Mouse (Mus musculus): ENCODE measurements around the gene Cdk2.
"Not testable (repeated sequence)": the region's sequence is repeated elsewhere in the genome, so short reads cannot be mapped to it uniquely, and the experiment has no call there.

The Cdk2 gene

DNA sequence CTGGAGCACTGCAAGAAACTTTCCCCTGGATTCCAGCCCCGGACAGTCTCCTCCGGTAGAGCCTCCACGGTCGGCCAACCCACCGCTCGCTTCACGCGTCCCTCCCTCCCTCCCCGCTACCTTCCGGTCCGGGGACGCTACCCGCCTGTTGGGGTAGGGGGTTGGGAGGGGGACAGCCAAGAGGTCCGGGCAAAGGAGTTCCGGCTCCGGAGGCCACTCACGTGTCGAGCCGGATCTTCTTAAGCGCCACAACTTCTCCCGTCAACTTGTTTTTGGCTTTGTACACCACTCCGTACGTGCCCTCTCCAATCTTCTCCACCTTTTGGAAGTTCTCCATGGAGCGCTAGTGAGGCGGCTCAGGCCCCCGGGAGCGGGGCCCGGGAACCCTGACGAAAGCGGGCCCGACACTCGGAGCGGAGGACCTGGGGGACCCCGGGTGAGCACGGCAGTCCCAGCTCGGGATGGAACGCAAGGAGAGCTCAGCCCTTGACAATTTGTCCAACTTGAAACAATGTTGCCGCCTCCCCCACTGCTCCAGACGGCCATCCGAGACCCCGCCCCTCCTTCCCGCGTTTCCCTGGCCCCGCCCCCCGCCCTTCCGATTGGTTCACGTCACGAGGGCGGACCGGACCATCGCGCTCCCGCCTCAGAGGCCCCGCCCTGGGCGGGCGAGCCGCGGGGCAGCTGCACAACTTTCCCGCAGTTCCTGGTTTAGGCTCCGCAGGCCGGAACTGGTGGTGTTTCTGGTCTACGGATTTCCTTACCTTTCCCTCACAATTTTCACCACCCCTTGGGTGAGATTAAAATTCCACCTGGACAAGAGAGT lies at the start of gene Cdk2:
Gene Cdk2 (minus strand): TSS at position 541 of the 826 bp plus-strand sequence.
- DNase-seq = peak; percentile 95

DNA sequence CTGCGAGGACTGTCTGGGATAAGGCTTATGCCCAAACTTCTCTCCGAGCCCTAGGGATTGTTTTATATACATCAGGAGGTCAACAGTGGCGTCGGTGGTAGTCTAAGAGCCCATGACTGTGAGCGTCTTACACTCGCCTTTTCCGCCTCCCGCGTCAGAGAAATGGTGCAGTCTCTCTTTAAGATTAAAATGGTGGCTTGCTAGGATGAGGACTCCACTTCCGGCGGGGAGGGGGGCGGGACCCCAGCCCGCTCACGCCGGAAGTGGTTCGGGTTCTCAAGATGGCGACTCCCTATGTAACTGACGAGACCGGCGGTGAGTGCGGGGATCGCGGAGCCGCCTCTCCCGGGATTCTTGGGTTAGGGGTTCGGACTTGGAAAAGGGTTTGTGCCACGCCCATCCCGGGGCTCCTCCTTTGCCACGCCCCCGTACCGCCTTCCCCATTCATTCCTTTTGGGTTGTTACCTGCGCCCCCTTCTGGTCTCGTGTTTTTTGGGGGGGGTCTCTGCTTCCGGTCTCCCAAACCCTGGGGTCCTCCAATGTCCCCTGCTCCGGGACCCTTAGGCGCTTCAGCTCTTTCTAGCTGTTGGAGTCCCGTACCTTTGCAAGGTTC lies 43.5 kb upstream of the Cdk2 start:
- peak; percentile 79 for DNase-seq

DNA sequence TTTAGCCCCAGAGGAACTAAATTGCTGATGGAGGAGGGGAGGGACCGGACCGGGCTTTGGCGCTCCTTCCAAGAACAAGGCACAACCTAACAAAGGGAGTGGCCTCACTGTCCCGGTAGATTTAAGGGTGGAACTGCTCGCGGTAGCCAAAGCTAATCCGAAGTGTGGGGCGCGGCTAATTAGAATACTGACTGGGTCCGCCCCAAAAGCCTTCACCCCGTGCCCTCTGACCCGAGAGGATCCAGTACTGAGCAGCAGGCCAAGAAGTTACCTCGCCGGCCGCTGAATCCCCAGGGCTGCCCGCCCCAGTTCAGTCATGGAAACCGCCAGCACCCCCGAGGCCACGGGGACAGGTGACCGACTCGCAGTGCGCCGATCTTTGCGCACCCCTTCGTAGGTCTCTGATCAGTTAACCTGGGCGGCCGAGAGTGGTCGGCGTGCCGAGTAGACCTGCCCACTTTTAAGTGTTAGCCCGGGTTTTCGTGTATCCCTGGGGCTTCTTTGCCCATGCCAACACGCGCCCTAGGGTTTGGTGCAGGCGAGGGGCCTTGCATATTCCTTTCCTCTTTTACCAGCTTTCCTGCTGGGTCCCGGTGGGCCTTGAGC lies 42.9 kb upstream of the Cdk2 start, which contains the start of gene Pym1:
Gene Pym1 (plus strand): TSS at position 244 of the 606 bp plus-strand sequence.
- DNase-seq = peak; percentile 89

DNA sequence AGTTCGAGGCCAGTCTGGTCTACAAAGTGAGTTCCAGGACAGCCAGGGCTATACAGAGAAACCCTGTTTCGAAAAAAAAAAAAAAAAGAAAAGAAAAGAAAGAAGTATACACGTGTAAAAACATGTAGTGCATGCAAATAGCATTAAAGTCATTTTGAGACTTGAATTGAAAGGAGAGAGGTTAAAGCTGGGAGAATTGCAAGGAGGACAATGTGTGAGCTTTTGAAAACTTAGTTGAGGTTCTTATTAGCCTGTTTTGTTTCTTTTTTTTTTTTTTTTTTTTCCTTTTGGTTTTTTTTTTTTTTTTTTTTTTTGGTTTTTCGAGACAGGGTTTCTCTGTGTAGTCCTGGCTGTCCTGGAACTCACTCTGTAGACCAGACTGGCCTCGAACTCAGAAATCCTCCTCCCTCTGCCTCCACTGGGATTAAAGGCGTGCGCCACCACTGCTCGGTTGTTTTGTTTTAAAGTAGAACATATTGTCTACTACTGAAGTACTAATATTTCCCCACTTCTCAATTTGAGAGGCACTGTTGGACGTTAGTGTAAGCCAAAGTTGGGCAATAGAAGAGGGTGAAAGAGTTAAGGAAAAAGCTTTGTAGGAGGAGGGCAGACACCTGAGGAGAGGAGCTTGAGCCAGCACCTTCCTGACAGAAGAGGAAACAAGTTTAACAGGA lies 42.3 kb upstream of the Cdk2 start:
- no peak for DNase-seq

DNA sequence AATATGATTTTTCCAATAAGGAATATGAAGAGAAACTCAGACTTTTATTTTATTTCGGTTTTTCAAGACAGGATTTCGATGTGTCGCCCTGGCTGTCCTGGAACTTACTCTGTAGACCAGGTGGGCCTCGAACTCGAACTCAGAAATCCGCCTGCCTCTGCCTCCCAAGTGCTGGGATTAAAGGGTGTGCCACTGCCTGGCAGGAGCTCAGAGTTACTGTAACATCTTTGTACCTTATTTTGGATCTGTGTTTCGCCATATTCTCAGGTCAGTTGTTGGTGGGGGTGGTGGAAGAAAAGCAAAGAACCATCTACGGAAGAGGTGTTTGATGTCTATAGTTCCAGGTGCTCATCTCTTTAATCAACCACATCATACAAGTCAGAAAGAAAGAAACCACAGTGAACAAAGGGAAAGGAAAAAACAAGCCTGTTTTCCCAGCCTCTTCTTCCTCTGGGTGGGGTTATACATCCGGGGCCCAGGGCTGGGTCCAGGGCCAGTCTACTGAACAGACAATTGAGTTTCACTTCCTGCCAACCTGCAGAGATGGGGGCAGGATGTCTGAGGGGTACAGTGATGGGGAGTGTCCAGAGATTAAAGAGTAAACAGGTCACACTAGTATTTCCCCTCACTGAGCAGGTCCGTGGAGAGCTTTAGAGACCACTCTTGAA lies 41.2 kb upstream of the Cdk2 start:
- peak; percentile 51 for DNase-seq

DNA sequence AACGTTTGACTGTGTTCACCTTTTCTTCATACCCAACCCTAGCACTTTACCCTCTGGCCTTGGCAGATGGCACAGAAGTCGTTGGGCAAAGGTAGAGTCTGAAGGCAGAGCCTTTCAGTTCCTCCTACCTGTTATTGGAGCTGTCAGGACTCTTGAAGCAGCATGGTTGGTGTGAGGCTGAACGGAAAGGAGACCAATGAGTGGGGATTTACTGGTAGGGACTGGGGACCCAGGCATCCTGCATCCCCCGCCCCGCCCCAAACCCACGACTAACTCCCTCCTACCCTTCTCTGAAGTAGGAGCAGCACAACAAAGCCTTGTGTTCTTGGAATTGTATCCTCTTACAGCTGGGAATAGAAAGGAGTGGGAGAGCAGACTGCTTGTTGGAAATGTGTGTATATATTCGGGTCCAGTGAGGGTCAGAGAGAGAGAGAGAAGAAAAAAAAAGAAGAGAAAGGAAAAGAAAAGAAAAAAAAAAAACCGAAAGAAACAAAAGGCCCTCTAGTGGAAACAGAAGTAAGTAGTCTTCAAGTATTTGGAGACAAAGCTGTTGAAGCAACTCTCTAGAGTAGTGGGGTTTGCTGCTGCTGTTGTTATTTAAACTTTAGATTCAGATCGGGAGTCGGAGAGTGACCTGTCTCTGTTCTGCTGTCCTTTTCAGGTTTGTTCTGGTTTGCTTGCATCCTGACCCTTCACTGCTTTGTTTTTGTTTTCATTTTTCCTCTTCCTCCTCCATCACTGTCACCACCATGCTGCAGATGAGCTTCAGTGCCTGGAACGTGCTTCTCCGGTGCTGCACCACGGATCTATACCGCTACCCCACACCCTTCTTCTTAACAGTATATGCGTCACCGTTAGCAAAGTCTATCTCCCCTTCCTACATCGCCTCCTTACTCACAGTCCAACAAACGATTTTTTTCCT lies 40.1 kb upstream of the Cdk2 start, which contains the start of gene Dgka:
Gene Dgka (minus strand): TSS at position 176 of the 922 bp plus-strand sequence.
- peak; percentile 53 for DNase-seq

DNA sequence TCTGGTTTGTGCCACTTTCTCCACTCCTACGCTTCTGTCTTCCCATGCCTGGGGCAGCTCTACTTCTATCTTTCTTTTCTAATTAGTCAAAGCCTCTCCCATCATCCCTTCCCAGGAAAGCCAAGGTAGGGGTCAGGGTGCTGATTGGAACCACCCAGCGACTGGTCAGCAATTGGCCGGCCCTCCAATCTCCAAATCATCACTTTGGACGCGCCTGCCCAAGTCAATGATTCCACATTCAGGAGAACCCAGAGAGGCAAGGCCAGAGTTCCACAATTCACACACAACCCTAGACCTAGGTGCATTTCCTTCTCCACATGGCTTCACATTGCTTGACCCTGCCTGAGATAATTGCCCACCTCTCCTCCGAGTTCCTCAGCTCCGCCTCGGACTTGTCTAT lies 39.4 kb upstream of the Cdk2 start:
- no peak for DNase-seq

DNA sequence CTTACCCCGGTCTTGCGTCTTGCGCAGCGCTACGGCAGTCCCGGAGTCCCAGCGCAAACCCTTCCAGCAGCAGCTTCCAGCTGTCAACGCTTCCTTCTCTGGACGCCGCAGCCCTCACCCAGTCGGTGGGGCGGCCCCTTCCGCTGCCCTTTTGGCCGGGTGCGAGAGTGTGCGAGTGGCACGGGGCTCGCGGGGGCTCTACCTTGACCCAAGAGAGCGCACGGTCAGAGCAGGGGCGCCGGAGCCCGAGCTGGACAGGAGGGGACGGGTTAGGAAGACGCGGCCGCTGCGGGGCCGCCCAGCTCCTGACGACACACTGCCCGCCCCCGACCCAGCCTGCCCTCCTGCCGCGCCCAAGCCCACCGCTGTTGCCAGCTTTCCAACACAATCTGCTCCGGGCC lies 39.0 kb upstream of the Cdk2 start:
- peak; percentile 78 for DNase-seq

DNA sequence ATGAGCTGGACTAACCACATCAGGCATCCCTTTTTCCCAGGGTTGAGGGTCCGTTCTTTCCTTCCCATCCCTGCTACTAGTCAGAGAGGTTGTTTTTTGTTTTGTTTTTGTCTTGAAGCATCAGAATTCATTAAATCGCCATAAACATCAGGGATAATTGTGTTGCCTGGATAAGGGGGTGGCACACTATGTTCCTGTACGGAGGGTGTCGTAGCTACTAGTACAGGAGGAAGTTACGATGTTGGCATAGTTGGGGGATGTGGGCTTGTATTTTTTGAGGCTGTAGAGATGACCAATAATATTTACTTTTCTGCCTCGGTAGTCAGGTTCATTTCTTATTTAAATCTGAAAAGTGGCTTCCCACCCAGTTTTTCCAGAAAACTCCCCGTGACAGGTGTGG lies 38.4 kb upstream of the Cdk2 start:
- DNase-seq = peak; percentile 9

DNA sequence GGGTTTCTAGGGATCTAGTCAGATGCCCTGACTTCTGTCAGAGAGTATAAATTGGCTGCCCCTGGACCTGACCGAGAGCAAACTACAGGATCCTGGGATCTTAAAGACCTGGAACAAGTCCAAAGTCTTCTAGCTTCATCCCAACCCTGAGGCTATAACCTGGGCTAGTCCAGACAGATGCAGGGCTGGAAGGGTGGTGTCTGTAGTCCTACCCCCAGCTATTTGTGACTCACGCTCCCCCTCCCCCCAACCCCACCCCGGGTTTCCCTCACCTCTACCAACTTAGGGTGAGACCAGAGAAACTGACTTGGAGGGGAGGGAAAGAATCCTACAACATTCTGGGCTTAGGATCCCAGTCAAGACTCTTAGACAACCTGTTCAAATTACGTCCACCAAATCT lies 37.8 kb upstream of the Cdk2 start:
- no peak for DNase-seq

DNA sequence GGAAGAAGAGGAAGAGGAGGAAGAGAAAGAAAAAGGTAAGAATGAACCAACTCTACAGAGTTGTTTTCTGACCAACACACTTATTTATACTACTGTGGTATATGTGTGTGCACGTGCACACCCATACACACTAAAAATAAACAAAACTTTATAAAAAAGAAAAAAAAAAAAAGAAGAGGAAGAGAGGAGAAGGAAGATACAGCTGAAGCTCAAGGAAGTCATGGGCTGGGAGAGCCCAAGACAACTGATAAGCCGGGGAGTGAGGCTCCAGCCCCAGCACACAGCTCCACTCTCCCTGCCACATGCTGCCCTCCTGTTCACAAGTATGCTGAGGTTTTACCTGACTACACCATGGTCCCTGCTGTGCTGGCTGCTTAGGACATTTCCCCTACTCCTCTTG lies 35.5 kb upstream of the Cdk2 start:
- no peak for DNase-seq

DNA sequence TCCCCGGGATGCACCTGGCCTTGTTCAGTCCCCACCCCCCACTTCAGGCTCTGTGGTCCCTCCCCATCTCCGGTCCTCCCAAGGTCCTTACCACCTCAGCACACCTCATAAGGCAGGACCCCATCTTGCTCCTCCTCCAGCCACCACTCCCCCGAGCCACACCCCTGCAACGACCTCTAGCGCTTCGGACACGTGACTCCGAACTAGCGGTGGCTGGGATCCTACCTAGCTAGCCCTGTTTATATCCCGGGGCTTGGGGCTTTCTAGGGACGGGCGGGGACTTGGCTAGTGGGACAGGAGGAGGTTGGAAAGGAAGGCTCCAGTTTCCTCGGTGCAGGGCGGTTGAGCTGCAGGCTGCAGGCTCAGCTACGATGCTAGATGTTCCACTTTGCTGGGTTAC lies 32.6 kb upstream of the Cdk2 start:
- DNase-seq = peak; percentile 27

DNA sequence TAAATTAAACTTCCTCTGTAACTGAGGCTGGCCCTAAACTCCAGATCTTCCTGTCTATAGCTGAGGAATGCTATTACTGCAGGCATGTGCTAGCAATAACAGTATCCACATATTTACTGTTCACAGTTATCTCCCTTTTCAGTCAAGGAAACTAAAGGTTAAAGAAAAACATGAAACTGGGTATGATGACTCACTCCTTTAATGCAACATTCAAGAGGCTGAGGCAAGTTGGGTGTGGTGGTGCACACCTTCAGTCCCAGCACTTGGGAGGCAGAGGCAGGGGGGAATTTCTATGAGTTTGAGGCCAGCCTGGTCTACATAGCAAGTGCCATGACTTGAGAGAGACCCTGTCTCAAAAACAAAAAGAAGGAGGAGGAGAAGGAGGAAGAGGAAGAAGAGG lies 27.2 kb upstream of the Cdk2 start:
- DNase-seq = no peak

DNA sequence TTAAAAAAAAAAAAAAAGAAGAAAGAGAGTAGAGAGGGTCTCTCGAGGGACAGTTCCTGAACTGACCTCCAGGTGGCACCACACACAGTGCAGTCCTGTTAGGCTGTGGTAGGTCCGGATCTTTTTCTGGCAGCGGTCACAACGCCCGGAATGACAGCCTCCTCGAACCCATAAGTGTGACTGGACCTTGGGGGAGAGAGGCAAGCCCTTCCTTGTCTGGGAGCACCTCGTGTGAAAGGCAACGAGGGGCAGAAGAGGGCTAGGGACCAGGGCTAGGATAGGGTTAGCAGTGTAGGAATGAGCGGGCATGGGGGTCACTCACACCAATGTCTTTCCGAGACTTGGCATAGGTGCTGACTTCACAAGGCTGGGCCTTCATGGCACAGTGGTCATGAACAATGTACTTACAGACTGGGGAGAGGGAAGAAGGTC lies 26.2 kb upstream of the Cdk2 start:
- peak; percentile 89 for DNase-seq

DNA sequence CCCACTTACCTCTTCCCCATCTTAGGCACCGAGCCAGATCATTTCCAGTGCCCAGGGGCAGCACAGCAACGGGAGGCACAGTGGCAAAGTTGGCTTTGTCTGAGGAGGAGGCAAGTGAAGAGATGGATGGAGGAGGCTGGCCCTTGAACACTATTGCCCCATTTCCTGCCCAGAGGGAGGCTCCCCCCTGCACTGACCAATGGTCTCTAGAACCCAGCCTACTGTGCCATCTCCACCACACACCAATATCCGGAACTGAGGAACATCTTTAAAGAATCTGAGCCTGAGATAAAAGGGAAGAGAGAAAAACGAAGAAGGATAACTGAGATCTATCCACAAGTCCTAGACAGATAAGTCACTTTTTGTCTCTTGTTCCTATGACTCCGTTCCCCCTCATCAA lies 23.2 kb upstream of the Cdk2 start:
- DNase-seq = no peak

DNA sequence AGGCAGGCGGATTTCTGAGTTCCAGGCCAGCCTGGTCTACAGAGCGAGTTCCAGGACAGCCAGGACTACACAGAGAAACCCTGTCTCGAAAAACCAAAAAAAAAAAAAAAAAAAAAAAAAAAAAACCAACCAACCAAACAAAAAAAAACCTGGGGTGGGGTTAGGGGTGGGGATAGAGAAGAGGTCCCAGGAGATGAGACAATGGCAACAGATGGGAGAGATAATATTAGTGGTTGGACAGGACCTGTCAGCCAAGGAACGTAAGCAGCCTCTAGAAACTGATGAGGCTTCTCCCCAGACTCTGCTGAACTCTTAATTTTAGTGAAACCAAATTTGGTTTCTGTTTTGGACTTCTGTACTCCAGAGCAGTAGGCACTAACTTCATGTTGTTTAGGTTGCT lies 20.6 kb upstream of the Cdk2 start:
- not testable (repeated sequence) for DNase-seq

DNA sequence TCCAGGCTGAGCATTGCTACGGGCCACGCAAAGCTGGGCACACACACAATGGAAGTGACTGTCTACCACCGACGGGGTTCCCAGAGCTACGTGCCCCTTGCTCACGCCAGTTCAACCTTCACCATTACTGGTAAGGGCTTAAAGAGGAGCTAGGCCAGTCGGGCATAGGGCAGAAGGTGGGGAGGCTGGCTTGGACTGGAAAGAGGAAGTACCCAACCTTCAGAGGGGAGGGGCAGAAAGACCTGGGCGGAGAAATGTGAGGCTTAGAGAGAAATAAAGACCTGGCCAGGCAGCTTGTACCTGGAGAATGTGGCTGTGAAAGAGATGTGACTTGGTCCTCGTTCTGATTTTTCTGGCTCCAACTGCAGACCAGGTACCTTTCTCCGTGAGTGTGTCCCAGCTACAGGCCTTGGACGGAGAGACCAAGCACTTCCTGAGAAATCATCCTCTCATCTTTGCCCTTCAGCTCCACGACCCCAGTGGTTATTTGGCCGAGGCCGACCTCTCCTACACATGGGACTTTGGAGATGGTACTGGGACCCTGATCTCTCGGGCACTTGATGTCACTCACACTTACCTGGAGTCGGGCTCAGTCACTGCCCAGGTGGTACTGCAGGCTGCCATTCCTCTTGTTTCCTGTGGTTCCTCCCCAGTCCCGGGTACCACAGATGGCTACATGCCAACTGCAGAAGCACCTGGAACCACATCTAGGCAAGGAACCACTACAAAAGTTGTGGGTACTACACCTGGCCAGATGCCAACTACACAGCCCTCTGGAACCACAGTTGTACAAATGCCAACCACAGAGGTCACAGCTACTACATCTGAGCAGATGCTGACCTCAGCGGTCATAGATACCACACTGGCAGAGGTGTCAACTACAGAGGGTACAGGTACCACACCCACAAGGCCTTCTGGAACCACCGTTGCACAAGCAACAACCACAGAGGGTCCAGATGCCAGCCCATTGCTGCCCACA lies 11.0 kb upstream of the Cdk2 start:
- peak; percentile 27 for DNase-seq

DNA sequence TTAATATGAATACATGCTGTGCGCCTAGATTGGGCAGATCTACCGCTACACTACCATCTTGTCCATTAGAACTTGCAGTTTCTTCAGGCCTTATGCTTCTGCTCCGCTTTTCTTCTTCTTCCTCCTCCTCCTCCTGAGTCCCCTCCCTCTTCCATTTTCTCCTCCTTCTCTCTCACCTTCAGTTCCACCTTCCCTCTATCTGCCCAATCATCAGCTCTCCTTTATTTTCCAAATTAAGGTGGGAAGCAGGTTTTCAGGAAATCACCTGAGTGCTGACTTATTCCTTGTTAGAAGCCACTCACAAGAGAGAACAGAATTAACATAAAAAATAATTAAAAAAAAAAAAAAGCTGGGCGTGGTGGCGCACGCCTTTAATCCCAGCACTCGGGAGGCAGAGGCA lies 6.5 kb upstream of the Cdk2 start:
- not testable (repeated sequence) for DNase-seq

DNA sequence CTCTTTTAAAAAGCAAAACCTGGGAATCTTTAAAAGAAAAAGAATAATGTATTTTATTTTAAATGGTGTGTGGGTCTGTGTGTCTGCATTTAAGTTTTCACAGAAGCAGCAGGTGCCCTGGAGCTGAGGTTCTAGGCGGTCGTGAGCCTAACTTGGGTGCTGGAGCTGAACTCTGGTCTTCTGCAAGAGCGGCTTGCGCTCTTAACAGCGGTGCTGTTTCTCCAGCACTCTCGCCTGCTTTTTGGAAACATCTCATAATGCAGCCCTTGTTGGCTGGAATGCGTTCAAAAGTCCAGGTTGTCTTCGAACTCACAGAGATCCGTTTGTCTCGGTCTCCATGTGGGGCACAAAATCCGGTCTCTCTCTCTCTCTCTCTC lies 474 bp upstream of the Cdk2 start:
- peak; percentile 27 for DNase-seq

DNA sequence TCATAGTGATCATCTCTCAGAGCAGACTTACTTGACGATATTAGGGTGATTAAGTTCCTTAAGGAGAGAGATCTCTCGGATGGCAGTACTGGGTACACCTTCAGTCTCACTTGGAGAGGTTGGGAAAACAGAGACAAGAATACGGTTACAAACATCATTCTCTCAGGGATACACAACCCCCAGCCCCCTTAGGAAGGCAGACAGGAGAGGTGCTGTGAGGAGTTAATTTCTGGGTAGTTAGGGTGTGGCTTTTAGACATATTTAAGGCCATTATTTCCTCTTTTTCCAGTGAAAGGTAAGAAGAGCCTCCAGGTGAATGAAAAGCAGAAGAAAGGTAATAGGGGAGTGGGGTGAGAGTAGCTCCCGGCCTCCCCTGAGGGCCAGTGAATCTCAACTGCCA lies 936 bp downstream of the Cdk2 start, which contains the start of gene Pmel:
Gene Pmel (plus strand): TSS at position 301 of the 400 bp plus-strand sequence.
- DNase-seq = no peak
